Mouse (Mus musculus): Measurements from ENCODE around the gene Nrxn1. TPM values are rescaled to one million over a fixed set of nuclear protein-coding genes. Genes with fewer than 3 reads are reported as not detected.
"Not testable (repeated sequence)": the region's sequence is repeated elsewhere in the genome, so short reads cannot be mapped to it uniquely, and the experiment has no call there.

The Nrxn1 gene
- polyA plus RNA-seq, 1 experiment from 2014 or later: 12.2 TPM

DNA sequence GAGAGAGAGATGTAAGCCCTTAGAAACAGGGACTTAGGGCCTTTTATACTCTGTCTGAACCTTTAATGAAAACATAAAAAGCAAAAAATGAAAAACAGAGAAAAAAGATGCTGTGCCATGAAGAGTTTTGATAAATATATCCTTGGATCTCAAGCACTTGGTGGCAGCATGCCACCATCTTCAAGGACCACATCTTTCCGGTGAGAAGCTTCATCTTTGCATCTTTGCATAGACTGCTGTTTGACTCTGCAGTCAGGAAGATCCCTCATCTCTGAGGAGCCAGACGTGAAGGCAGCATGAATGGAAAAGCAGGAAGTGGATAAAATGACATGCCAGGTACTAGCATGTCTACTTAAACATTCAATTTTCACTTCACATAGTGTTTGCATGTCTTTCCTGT, 586.8 kb downstream of the Nrxn1 start:
- Histone ChIP-seq H3K4me1 (ENCODE audit: control insufficient read depth, insufficient read depth, low read length) (no peaks in the 10 kb centered on the region), H3K36me3 (ENCODE audit: control insufficient read depth, insufficient read depth, low read length) (no peaks in the 10 kb centered on the region), H3K4me2 (ENCODE audit: low read depth, low read length) (no peak overlapping the region), H3K4me3 (ENCODE audit: low read depth, low read length) (no peak overlapping the region), H3K27ac (replicated peaks; ENCODE audit: low read depth, low read length) (no peak overlapping the region), H3K27me3 (replicated peaks; ENCODE audit: control insufficient read depth, insufficient read depth, low read length) (no peaks in the 10 kb centered on the region), H3K9ac (ENCODE audit: low read depth, low read length) (no peak overlapping the region), H3K9me3 (ENCODE audit: control insufficient read depth, low read length) (no peaks in the 10 kb centered on the region)
- no peak for DNase-seq (ENCODE audit: low spot score)
- ATAC-seq (ENCODE audit: low read depth): no peak
- 59% methylated on average over 2 of the region's 2 CpGs for WGBS

DNA sequence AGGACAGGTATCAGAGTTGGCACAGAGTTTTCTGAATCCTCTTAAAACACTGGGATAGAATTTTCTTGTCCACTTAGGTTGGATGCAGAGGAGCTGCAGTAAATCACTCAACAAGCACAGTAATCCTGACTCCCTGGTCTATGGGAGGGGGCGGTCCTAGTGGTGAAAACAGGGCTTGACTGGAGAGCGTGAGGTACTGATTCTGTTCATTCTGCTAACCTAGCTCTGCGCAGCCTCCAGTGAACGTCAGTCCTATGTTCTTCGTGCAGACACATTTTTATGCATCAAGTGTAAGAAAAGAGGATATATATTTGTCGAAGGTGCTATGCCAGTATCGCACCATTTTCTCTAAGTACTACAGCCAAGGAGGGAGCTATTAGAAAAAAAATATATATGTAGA, 588.9 kb downstream of the Nrxn1 start:
- not testable (repeated sequence) for ATAC-seq (ENCODE audit: low read depth); H3K36me3 ChIP-seq (ENCODE audit: control insufficient read depth, insufficient read depth, low read length); H3K27ac ChIP-seq (replicated peaks; ENCODE audit: low read depth, low read length); DNase-seq (ENCODE audit: low spot score); H3K9me3 ChIP-seq (ENCODE audit: control insufficient read depth, low read length); H3K4me1 ChIP-seq (ENCODE audit: control insufficient read depth, insufficient read depth, low read length); H3K9ac ChIP-seq (ENCODE audit: low read depth, low read length); H3K4me2 ChIP-seq (ENCODE audit: low read depth, low read length); H3K4me3 ChIP-seq (ENCODE audit: low read depth, low read length); H3K27me3 ChIP-seq (replicated peaks; ENCODE audit: control insufficient read depth, insufficient read depth, low read length)
- WGBS: 60% methylated on average over 7 of the region's 7 CpGs

DNA sequence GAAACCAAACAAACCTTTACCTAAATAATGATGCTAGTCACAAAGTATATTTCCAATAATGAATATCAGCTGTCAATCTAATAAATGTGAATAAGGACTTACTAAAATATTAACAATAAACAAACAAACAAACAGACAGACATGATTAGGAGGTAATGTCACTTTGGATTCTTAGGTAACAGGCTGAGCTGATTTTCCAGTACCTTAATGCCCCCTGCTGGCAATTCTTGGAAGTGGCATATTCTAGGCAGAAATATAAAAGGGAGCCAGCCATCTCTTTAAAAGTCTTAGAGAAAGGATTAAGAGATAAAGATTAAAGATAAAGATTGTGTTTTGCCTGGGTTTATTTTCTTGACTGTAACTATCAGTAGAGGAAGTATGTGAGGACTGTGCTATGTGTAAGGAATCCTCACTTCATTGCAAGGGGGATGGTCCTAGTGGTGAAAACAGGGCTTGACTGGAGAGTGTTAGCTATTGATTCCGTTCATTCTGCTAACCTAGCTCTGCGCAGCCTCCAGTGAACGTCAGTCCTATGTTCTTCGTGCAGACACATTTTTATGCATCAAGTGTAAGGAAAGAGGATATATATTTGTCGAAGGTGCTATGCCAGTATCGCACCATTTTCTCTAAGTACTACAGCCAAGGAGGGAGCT, 591.7 kb downstream of the Nrxn1 start:
- ATAC-seq (ENCODE audit: low read depth) (no peak), DNase-seq (ENCODE audit: low spot score) (peak; percentile 49)
- Histone ChIP-seq H3K9me3 (ENCODE audit: control insufficient read depth, low read length) (no peaks in the 10 kb centered on the region), H3K27ac (replicated peaks; ENCODE audit: low read depth, low read length) (no peak overlapping the region), H3K27me3 (replicated peaks; ENCODE audit: control insufficient read depth, insufficient read depth, low read length) (no peaks in the 10 kb centered on the region), H3K4me1 (ENCODE audit: control insufficient read depth, insufficient read depth, low read length) (no peaks in the 10 kb centered on the region), H3K4me3 (ENCODE audit: low read depth, low read length) (no peak overlapping the region), H3K9ac (ENCODE audit: low read depth, low read length) (no peak overlapping the region), H3K36me3 (ENCODE audit: control insufficient read depth, insufficient read depth, low read length) (no peaks in the 10 kb centered on the region), H3K4me2 (ENCODE audit: low read depth, low read length) (no peak overlapping the region)
- WGBS: 49% methylated on average over 6 of the region's 6 CpGs

DNA sequence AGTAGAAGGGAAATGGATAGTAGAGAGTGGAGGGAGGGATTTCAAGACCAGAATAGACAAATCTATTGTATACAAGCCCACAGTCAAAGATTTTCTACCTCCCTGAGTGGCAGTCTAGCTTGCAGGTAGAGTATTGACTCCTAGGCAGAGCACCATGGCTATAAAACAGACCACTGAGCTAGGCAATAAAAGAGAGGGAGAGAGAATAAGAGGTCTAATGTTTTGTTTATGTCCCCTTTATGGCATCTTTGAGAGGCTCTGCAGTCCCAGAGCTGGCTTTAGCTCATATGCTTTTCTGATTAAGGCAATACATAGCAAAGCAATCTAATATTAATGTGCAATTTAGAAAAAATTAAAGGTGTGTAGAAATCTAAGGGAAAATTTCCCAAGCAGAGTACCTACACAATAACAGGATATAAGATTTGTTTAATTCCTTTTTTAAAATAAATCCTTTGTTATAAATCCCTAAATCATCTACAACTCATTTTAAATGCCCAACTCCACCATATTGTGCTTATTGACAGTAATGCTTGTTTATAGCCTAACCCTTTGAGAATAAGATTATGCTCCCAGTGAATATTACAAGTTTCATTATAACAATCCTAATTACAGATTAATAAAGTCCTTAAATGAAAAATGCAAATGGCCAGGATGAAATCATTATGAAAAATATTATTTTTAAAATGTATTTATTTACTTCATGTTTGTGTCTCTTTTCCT, 613.2 kb downstream of the Nrxn1 start:
- Histone ChIP-seq H3K9me3 (ENCODE audit: control insufficient read depth, low read length) (no peaks in the 10 kb centered on the region), H3K9ac (ENCODE audit: low read depth, low read length) (no peak overlapping the region), H3K27me3 (replicated peaks; ENCODE audit: control insufficient read depth, insufficient read depth, low read length) (no peaks in the 10 kb centered on the region), H3K36me3 (ENCODE audit: control insufficient read depth, insufficient read depth, low read length) (no peaks in the 10 kb centered on the region), H3K4me2 (ENCODE audit: low read depth, low read length) (no peak overlapping the region), H3K4me3 (ENCODE audit: low read depth, low read length) (no peak overlapping the region), H3K27ac (replicated peaks; ENCODE audit: low read depth, low read length) (no peak overlapping the region), H3K4me1 (ENCODE audit: control insufficient read depth, insufficient read depth, low read length) (no peaks in the 10 kb centered on the region)
- ATAC-seq (ENCODE audit: low read depth): no peak
- DNase-seq (ENCODE audit: low spot score): no peak

DNA sequence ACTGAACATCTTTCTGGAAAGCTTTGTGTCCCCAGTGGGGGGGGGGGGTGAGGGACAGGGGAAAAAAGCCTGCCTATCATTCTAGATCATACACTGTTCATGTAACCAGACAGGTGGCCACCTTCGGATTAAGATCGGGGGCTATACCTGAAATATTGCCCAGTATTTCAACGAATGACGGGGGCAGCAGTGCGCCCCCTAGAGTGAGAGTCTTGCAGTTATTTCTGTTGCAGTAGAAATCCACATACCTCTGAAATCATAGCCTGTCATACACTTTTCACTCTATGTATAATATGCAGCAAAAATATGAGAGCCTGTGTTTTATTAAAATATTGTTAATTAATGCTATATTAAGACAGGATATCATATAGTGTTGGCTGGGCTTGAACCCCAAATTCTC, 636.1 kb downstream of the Nrxn1 start:
- Histone ChIP-seq H3K4me2 (ENCODE audit: low read depth, low read length) (no peak overlapping the region), H3K9me3 (ENCODE audit: control insufficient read depth, low read length) (no peaks in the 10 kb centered on the region), H3K4me1 (ENCODE audit: control insufficient read depth, insufficient read depth, low read length) (0 out of 2 replicates have a peak, but pooled peaks cover 5% of the 10 kb centered on the region), H3K27ac (replicated peaks; ENCODE audit: low read depth, low read length) (no peak overlapping the region), H3K4me3 (ENCODE audit: low read depth, low read length) (no peak overlapping the region), H3K27me3 (replicated peaks; ENCODE audit: control insufficient read depth, insufficient read depth, low read length) (peaks cover 34% of the 10 kb centered on the region), H3K36me3 (ENCODE audit: control insufficient read depth, insufficient read depth, low read length) (no peaks in the 10 kb centered on the region), H3K9ac (ENCODE audit: low read depth, low read length) (no peak overlapping the region)
- no peak for DNase-seq (ENCODE audit: low spot score)
- 26% methylated on average over 5 of the region's 5 CpGs for WGBS
- ATAC-seq (ENCODE audit: low read depth): no peak

DNA sequence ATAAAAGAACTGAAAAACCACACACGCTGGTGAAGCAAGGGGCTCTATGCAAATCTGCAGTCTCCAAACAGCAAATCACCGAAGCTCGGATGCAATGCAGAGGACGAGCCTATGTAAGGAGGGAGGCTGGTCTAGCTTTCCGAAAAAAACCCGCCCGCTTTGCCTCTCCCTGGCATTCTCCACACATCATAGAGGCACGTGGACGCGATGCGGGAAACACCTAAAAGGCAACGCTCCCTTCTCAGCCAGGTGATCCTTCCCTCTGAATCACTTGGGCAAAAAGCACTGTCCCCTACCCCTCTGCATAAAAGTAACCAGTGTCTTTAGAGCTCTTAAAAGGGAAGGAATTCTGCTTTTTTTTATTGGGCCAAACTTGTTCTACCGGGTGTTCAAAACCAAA, 637.0 kb downstream of the Nrxn1 start:
- H3K4me2 ChIP-seq (ENCODE audit: low read depth, low read length): peak overlapping the region; percentile 75
- no peaks in the 10 kb centered on the region for H3K36me3 ChIP-seq (ENCODE audit: control insufficient read depth, insufficient read depth, low read length)
- H3K9me3 ChIP-seq (ENCODE audit: control insufficient read depth, low read length): no peaks in the 10 kb centered on the region
- H3K4me1 ChIP-seq (ENCODE audit: control insufficient read depth, insufficient read depth, low read length): 0 out of 2 replicates have a peak, but pooled peaks cover 5% of the 10 kb centered on the region
- under 1% methylated on average over 13 of the region's 13 CpGs for WGBS
- ATAC-seq (ENCODE audit: low read depth) (peak; percentile 66), DNase-seq (ENCODE audit: low spot score) (peak; percentile 83)
- H3K9ac ChIP-seq (ENCODE audit: low read depth, low read length): peak overlapping the region; percentile 67
- H3K4me3 ChIP-seq (ENCODE audit: low read depth, low read length): peak overlapping the region; percentile 52
- H3K27ac ChIP-seq (replicated peaks; ENCODE audit: low read depth, low read length): no peak overlapping the region
- peaks cover 34% of the 10 kb centered on the region for H3K27me3 ChIP-seq (replicated peaks; ENCODE audit: control insufficient read depth, insufficient read depth, low read length)

DNA sequence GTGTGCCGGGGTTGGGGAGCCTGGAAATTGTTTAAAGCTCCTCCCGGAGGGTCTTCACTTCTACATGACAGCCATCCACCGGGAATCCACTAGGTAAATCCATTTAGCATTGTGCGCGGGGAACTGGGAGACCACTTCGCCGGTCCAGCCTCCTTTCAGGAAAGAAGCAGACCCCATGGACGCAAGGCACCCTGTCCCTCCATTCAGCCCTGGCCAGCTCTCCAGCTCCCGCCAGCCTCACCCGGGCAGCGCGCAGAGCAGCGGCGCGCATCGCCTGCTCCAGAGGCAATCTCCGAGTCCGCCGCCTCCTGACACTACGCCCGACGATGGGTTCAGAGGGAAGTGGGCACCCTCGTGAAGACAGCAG, 637.5 kb downstream of the Nrxn1 start:
- Histone ChIP-seq H3K4me1 (ENCODE audit: control insufficient read depth, insufficient read depth, low read length) (0 out of 2 replicates have a peak, but pooled peaks cover 5% of the 10 kb centered on the region), H3K4me2 (ENCODE audit: low read depth, low read length) (peak overlapping the region; percentile 75), H3K27me3 (replicated peaks; ENCODE audit: control insufficient read depth, insufficient read depth, low read length) (peaks cover 34% of the 10 kb centered on the region), H3K9ac (ENCODE audit: low read depth, low read length) (peak overlapping the region; percentile 67), H3K36me3 (ENCODE audit: control insufficient read depth, insufficient read depth, low read length) (no peaks in the 10 kb centered on the region), H3K27ac (replicated peaks; ENCODE audit: low read depth, low read length) (no peak overlapping the region), H3K4me3 (ENCODE audit: low read depth, low read length) (peak overlapping the region; percentile 52), H3K9me3 (ENCODE audit: control insufficient read depth, low read length) (no peaks in the 10 kb centered on the region)
- peak; percentile 61 for ATAC-seq (ENCODE audit: low read depth)
- peak; percentile 49 for DNase-seq (ENCODE audit: low spot score)
- under 1% methylated on average over 23 of the region's 23 CpGs for WGBS

DNA sequence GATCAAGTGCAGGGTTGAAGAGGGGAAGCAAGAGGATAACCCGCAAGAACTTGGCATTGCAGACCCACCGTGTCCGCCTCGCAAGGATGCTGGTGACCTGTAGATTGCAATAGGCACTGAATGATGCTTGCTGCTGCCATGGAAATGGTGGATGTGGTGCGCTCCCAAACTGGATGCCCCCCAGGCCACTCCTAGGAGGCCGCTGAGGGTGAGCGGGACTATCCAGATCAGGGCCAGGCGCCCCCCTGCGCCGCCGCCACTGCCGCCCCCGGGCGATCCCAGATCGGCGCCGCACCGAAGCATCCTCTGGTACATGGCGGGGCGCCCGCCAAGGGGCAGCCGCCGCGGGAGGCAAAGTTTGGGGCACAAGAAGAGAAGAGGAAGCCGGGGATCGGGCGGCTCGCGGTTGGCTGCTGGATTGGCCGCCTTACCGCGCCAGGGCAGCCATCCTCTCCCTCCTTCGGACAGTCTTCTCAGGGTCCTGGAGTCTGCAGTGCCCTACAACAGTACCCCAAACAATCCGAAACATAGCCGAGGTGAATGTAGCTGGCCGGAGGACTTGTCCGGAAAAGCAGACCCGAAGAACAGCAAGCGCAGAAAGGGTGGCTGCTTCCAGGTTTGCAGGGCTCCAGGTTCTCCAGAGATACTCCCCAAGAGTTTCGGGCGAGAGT, 638.0 kb downstream of the Nrxn1 start:
- Histone ChIP-seq H3K9ac (ENCODE audit: low read depth, low read length) (peak overlapping the region; percentile 67), H3K4me1 (ENCODE audit: control insufficient read depth, insufficient read depth, low read length) (0 out of 2 replicates have a peak, but pooled peaks cover 5% of the 10 kb centered on the region), H3K4me2 (ENCODE audit: low read depth, low read length) (peak overlapping the region; percentile 75), H3K27ac (replicated peaks; ENCODE audit: low read depth, low read length) (no peak overlapping the region), H3K4me3 (ENCODE audit: low read depth, low read length) (peak overlapping the region; percentile 52), H3K27me3 (replicated peaks; ENCODE audit: control insufficient read depth, insufficient read depth, low read length) (peaks cover 34% of the 10 kb centered on the region), H3K36me3 (ENCODE audit: control insufficient read depth, insufficient read depth, low read length) (no peaks in the 10 kb centered on the region), H3K9me3 (ENCODE audit: control insufficient read depth, low read length) (no peaks in the 10 kb centered on the region)
- DNase-seq (ENCODE audit: low spot score) (peak; percentile 17), ATAC-seq (ENCODE audit: low read depth) (peak; percentile 7; the same call in 1 of the 2 replicates)
- under 1% methylated on average over 22 of the region's 41 CpGs for WGBS

Data from embryonic facial prominence, embryonic 14.5 days (tissue).